ENCODE assay signal across 7 mouse cellular contexts in genomic region chr19:56720882-56721281, GRCm38 (mm10). TPM values are rescaled to one million over a fixed set of nuclear protein-coding genes. Genes with fewer than 3 reads are reported as not detected.
DNase-seq lines count a peak whose midpoint lies in the region; ATAC-seq and TF ChIP-seq lines count a peak whose summit lies in the region.

No protein-coding gene starts in this region.

- H3K4me1 ChIP-seq in forebrain, embryonic 14.5 days (ENCODE audit: control insufficient read depth, insufficient read depth, low read length): peaks cover 15% of the 10 kb centered on the region
- H3K4me1 ChIP-seq in limb, embryonic 12.5 days (replicated peaks): peaks cover 31% of the 10 kb centered on the region
- H3K4me1 ChIP-seq in neural tube, embryonic 15.5 days: peaks cover 38% of the 10 kb centered on the region

- WGBS in forebrain, embryonic 14.5 days: 34% methylated on average over 13 of the region's 13 CpGs
- 29% methylated on average over 13 of the region's 13 CpGs for WGBS in limb, embryonic 12.5 days
- WGBS in neural tube, embryonic 15.5 days: 30% methylated on average over 13 of the region's 13 CpGs

- peak overlapping the region; percentile 94 for H3K4me2 ChIP-seq in forebrain, embryonic 14.5 days (ENCODE audit: low read length)
- H3K4me2 ChIP-seq in limb, embryonic 12.5 days: peak overlapping the region; percentile 94
- H3K4me2 ChIP-seq in neural tube, embryonic 15.5 days: peak overlapping the region; percentile 96

- no peaks in the 10 kb centered on the region for H3K36me3 ChIP-seq in forebrain, embryonic 14.5 days (ENCODE audit: control insufficient read depth, insufficient read depth, low read length)
- no peaks in the 10 kb centered on the region for H3K36me3 ChIP-seq in limb, embryonic 12.5 days
- no peaks in the 10 kb centered on the region for H3K36me3 ChIP-seq in neural tube, embryonic 15.5 days

- ATAC-seq in forebrain, embryonic 14.5 days: no peak
- ATAC-seq in limb, embryonic 12.5 days (ENCODE audit: insufficient number of reproducible peaks, insufficient read depth, low FRiP score, low TSS enrichment, low read depth): no peak
- ATAC-seq in neural tube, embryonic 15.5 days (ENCODE audit: low FRiP score): no peak

- peaks cover 53% of the 10 kb centered on the region for H3K27me3 ChIP-seq in forebrain, embryonic 14.5 days (replicated peaks; ENCODE audit: control insufficient read depth, insufficient read depth, low read length)
- peaks cover 82% of the 10 kb centered on the region for H3K27me3 ChIP-seq in limb, embryonic 12.5 days
- H3K27me3 ChIP-seq in neural tube, embryonic 15.5 days (replicated peaks): peaks cover 62% of the 10 kb centered on the region

- intact Hi-C loops in left cerebral cortex, adult 2 months (cut with DNase I): loop anchor here (2.0 to 5.0 kb wide), 3 partner anchors 54 to 299 kb away; no protein-coding TSS in a partner anchor

- no peak for TF ChIP-seq CTCF in left cerebral cortex, adult 2 months (IDR thresholded peaks at IDR 0.05)

- peak overlapping the region; percentile 75 for H3K4me3 ChIP-seq in left cerebral cortex, adult 2 months
- H3K4me3 ChIP-seq in forebrain, embryonic 14.5 days (ENCODE audit: low read depth, low read length): 0 out of 2 replicates have a peak overlapping the region, but pooled peaks have one; percentile 52
- peak overlapping the region; percentile 57 for H3K4me3 ChIP-seq in limb, embryonic 12.5 days (replicated peaks)
- peak overlapping the region; percentile 55 for H3K4me3 ChIP-seq in neural tube, embryonic 15.5 days (replicated peaks)

- H3K9ac ChIP-seq in forebrain, embryonic 14.5 days (ENCODE audit: low read length): no peak overlapping the region
- H3K9ac ChIP-seq in limb, embryonic 12.5 days (replicated peaks): no peak overlapping the region
- H3K9ac ChIP-seq in neural tube, embryonic 15.5 days (replicated peaks): no peak overlapping the region

- DNase-seq in left cerebral cortex, adult 2 months (ENCODE audit: extremely low spot score in 1 of 2, low spot score in 2 of 2): no peak
- DNase-seq in left cerebral cortex, adult 8-10 months (ENCODE audit: low spot score in 2 of 2): no peak
- no peak for DNase-seq in forebrain, embryonic 14.5 days (ENCODE audit: low spot score)
- DNase-seq in c-Kit-positive CD71-positive TER-119-positive erythroid progenitor cells, embryonic 14.5 days (ENCODE audit: low spot score): no peak
- no peak for DNase-seq in testis, postnatal 10 days (ENCODE audit: low spot score)

- peak overlapping the region; percentile 97 for H3K27ac ChIP-seq in left cerebral cortex, adult 2 months
- no peak overlapping the region for H3K27ac ChIP-seq in forebrain, embryonic 14.5 days (ENCODE audit: low read depth, low read length)
- no peak overlapping the region for H3K27ac ChIP-seq in limb, embryonic 12.5 days
- H3K27ac ChIP-seq in neural tube, embryonic 15.5 days (replicated peaks): no peak overlapping the region

- H3K9me3 ChIP-seq in forebrain, embryonic 14.5 days (replicated peaks; ENCODE audit: control insufficient read depth, low read length): no peaks in the 10 kb centered on the region
- no peaks in the 10 kb centered on the region for H3K9me3 ChIP-seq in limb, embryonic 12.5 days
- H3K9me3 ChIP-seq in neural tube, embryonic 15.5 days (replicated peaks): no peaks in the 10 kb centered on the region

RNA-seq across cellular contexts. Expression of gene Adrb1, which starts 1.1 kb away (rescaled TPM):
- total RNA-seq in left cerebral cortex, adult 2 months (2021): 10 to 100 TPM; 46.7 to 50.8 TPM
- total RNA-seq in left cerebral cortex, adult 8-10 months (2022): 10 to 100 TPM; 31.2 to 37.7 (median 35.3) TPM
- polyA plus RNA-seq in forebrain, embryonic 14.5 days (2014; fragmentation: Nextera tagmentation; extraction: Ambion mirVana): 1.1 and 1.7 TPM in 2 replicates
- 0.50 and 0.70 TPM in 2 replicates for polyA plus RNA-seq in limb, embryonic 12.5 days (2016; fragmentation: Nextera tagmentation; extraction: Ambion mirVana)
- polyA plus RNA-seq in neural tube, embryonic 15.5 days (2015; fragmentation: Nextera tagmentation; extraction: Ambion mirVana): 1.0 and 1.1 TPM in 2 replicates
